Mouse (Mus musculus): Measurements from ENCODE around the gene Ptpra.
"Not testable (repeated sequence)": the region's sequence is repeated elsewhere in the genome, so short reads cannot be mapped to it uniquely, and the experiment has no call there.

DNA sequence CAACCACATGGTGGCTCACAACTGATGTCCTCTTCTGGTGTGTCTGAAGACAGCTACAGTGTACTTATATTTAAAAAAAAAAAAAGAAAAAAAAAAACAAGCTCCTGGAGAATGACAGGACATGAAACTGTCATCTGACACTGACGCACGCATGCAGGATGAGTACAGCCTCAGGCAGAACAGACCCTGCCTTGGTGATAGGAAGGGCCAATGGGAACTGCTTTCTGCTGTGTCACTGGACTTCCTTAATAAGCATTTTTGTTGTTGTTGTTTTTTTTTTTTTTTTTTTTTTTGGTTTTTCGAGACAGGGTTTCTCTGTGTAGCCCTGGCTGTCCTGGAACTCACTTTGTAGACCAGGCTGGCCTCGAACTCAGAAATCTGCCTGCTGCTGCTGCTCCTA is 75.4 kb downstream of the Ptpra start:
- not testable (repeated sequence) for TF ChIP-seq CTCF, EP300 (IDR thresholded peaks at IDR 0.05; ENCODE audit: low read depth)
